Mouse (Mus musculus): ENCODE measurements around the gene Trp53inp2.

Trp53inp2 gene

DNA sequence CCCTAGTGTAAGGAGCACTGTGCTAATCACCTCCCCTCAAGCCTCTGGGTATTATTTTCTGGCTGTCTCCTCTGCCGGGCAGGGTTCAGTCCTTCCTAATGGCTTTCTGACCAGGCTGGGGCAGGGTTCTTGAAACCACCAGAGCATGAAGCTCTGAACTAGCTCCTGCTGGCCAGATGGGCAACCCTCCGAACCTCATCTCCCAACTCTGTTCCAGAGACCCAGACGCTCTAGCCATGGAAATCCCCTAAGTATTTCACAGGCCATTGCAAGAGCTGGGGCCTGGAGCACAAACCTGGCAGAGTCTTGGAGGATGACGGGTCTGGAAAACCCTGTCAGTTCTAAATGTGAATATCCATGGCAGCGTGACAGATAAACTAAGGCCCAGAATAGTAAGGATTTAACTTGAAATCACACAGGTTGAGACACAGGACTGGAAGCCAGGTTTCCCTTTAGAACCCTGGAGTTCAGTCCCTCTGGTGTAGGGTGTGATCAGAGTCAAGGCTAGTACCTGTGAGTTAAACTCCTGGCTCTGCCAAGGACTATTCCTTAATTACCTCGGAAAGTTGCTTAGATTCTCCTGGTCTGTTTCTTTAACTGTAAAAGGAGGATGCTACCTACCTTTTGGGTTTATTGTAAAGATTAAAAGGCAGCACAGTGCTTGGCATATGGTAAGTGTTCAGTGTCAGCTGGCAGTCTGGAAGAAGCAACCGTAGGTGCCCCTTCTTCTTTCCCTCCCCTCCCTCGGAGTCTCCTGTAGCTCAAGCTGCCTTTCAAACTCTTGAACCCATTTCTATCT is at the start of gene Trp53inp2:
Trp53inp2 (plus strand) TSS at position 799 of the 799 bp plus-strand sequence.
- no peak for DNase-seq (ENCODE audit: low spot score)

DNA sequence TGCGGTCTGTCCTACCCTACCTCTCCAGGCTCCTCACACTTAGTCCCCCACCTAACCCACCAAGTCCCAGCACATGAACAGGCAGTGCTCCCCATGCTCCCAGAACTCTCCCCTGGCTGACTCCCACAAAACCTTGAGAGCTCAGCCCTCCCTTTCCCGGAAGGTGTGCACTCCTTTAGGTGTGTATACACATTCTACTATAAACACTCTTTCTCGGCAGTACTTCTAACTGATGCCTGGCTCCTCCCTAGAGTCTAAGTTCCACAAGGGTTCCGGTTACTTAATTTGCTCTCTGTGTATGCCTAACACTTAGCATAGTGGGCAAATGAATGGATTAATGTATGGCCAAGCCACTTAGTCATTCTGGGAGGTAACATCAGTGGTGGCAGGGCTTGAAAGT is 49.5 kb upstream of the Trp53inp2 start:
- no peak for DNase-seq (ENCODE audit: low spot score)

DNA sequence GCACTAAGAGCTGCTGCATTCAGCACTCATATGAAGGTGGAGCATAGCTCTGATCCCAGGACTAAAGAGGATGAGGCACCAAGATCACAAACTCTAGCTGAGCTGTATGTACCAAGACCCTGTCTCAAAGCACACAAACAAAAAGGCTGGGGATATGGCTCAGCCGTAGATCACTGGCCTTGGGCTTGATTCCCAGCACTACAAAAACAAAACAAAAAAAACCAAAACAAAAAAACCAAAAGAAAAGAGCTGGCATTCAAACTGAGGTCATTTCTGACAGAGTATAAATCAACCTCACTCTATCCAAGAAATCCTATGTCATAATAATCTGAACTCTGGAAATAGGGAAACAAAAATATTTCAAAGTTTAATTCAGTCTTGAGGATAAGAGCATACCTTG is 47.4 kb upstream of the Trp53inp2 start:
- no peak for DNase-seq (ENCODE audit: low spot score)

DNA sequence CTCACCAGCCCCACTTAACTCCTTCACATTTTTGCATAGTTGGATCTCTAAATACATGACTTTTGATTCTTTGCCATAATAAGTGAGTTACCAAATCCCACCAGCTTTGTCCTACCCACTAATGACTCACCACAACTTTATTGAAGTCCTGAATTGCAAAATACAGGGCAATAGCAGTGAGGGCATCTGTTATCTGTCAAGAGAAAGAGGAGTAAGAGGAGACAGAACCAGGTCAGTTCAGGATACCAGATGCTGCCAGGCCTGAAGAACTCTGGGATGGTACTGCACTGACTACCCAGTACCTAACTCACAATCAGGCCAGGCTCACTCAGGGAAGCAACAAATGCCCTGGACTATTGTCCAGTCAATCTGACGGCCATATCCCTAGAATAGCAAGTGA is 45.6 kb upstream of the Trp53inp2 start:
- no peak for DNase-seq (ENCODE audit: low spot score)

DNA sequence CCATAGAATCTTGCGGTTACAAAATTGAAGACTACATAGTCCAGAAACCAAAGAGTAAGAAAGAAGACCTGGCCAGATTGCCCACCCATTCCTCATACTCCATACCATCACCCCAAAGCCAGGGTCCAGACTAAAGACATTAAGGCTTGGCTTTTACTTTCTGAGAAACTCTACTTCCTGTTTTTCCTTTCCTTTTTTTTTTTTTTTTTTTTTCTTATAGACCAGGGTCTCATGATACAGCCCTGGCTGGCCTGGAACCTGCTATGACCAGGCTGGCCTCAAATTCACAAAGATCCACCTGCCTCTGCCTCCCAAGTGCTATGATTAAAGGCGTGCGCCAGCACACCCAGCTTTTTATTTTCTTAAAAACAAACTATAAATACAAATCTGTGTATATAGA is 44.6 kb upstream of the Trp53inp2 start:
- no peak for DNase-seq (ENCODE audit: low spot score)

DNA sequence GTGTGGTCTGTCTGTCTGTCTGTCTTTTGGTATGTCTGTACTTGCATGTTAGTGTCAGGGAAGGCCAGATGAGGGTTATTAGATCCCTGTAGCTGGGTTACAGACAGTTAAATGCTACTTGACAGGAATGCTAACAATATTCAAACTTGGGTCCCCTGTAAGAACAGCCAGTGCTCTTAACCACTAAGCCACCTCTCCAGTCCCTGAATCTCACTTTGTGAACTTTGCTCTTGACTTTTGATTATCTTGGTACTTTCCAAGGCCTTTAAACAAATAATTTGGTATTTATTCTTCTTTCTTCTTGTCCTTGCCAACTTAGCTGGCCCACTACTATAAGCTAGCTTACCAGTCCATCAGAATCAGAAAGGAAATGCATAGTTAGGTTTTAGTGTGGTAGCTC is 40.7 kb upstream of the Trp53inp2 start:
- no peak for DNase-seq (ENCODE audit: low spot score)

DNA sequence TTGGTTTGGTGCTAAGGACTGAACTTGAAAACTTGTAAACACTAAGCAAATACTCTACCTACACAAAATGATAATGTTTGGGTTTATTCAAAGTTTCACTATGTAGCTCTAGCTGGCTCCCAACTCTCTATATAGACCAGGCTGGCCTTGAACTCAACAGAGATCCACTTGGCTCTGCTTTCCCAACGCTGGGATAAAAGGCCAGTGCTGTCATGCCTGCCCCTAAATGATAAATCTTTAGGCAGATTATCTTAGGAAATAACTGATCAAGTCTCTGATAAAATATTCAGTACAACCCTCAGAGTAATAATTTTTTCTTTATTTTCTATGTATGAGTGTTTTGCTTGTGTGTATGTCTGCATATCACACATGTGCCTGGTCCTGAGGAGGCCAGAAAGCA is 34.2 kb upstream of the Trp53inp2 start:
- DNase-seq (ENCODE audit: low spot score): no peak

DNA sequence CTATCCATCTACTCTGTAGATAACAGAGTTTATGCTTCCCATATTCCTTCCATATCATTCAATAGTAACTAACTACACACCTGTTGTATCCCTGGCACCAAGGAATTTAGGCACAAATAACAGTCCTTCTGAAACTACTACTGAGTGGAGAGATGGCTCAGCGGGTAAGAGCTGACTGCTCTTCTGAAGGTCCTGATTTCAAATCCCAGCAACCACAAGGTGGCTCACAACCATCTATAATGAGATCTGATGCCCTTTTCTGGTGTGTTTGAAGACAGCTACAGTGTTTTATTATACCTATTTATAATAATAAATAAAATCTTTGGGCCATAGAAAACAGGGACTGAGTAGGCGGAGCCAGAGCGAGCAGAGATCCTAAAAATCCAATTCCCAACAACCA is 26.5 kb upstream of the Trp53inp2 start:
- DNase-seq (ENCODE audit: low spot score): no peak

DNA sequence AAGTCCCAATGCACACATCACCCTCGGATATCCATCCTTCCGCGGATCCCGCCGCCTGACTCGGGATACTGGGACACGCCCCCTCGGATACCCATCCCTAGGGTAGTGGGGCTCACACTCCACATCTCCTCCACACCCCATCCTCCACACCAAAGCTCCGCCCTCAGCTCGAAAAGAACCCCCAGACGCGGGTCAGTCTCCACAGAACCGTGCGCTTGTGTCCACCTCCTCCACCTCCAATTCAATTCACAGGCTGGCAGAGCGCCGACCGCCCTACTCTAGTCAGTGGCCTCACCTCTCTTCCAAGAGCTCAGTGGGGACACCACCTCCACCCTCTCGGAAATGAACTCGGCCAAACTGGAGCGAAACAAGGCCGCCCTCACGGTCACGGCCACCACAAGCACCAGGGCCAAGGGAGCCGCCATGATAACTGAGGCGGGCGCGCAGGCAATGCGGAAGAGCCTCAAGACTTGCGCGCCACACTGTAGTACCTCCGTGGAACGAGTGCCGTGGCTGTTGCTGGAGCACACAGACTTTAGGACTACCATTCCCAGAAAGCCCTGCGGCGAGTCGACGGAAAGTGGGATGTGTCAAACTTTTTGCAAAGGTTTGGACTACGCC is 23.8 kb upstream of the Trp53inp2 start, which contains the start of gene Pigu:
Pigu (minus strand) TSS at position 460 of the 621 bp plus-strand sequence.
- DNase-seq (ENCODE audit: low spot score): peak; percentile 98

DNA sequence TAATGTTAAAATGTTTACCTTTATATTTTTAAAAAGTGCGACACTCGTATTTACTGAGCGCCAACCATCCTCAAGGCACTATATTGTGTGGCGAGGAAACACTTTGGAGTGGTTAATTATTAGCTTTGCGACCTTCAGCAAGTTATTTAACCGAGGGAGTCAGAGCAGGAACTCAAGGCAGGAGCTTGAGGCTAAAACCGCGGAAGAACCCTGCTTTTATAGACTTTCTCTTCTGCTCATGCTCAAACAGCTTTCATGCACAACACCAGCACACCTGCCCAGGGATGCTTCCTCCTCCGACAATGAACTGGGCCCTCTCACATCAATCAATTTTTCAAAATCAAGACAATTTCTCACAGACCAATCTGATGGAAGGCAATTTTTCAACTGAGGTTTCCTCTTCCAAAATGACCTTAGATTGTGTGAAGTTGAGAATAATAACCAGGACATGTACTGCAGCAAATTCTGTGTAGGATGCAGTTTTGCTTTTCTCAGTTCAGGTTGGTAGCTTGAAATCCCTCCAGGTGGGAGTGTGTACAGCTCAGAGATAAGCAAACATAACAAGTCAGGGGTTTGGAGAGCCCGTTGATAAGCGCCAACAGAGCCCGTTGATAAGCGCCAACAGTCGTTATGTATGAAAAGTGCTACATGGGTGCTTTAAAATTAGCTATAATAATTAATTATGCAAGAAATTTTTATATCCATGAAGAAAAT is 23.0 kb upstream of the Trp53inp2 start:
- DNase-seq (ENCODE audit: low spot score): peak; percentile 7

DNA sequence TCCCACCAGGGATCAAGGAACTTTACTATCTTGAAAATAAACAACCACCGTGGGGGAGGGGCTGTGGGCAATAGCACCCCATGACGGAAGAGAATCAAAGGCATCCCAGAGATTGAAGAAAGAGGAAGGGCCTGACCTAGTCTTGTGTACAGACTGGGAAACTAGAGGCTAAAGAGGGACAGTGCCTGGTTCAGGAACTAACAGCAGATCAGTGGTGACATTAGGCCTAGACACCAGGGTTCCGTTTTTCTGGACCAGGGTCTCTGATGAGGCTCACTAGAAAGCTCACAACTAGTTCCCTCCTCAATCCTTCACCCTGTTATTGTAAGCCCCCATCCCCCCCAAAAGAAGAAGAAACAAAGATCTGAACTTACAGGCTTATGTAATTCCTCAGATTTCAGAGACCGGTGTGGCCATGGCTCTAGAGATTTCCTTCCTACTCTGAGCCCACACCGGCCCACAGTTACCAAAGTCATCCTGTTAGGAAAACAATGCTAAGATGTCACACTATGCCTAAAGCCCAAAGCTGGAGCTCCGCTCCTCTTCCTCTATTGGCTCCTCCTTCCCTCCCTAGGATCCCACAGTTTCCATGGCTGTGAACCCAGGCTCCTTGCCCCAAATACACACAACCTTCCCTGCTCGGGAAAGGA is 13.1 kb upstream of the Trp53inp2 start:
- no peak for DNase-seq (ENCODE audit: low spot score)

DNA sequence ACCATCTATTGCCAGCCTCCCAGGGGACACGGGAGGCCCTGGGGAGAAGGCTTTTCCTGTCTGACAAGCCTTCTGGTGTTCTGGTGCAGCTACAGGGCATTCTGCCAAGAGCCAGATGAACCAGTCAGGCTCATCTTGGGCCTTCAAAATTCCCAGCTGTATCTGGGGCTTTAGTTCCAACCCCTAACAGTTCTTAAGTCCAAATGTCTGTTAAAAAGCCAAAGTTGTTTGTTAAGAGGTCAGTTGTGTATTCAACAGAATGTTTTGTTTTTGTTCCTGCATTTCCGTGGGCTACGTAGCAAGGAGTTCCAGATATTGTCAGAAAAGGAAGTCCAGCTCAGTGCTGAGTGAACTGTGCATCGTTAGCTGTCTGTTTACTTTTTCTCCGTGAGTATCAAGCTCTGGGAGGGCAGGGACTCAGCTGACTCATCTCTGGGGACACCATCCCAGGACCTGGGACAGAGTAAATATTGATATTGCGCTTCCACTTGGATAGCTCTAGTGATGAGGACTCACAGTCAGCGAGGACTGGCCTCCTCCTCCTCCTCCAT is 11.5 kb upstream of the Trp53inp2 start:
- DNase-seq (ENCODE audit: low spot score): no peak

DNA sequence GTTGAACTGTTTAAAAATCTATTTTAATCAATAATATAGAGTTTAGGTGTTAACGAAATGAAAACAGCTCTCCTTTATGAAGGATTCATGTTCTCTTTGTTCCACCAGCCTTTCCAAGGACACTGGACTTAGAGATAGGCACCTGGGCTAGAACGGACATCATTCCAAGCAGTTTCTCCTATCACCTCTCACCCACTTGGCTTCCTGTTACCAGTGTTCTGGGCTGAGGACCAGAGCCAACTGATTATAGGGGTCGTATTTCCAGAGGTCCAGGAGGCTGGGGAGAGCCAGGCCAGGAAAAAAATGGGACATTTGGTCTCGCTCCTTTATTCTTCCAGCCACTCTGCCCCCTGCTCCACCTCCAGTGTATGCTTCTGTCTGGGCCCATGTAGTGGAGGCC is 8.4 kb upstream of the Trp53inp2 start:
- no peak for DNase-seq (ENCODE audit: low spot score)

DNA sequence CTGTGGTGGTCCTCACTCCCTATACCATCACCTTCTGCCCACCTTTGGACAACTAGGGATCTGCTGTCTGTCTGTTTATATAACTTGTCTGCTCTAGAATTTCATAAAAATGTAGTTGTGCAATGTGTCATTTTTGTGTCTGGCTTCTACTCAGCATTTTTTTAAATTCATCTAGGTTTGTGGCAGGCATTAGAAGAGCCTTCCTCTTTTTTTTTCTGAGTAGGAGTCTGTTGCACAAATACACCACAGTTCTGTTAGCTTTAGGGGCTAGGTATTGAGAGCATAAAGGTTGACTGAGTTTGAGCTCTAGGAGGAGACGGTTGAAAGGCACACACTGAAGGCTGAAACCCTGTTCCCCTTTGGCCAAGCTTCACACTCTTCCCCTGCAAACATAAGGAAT is 7.6 kb upstream of the Trp53inp2 start:
- no peak for DNase-seq (ENCODE audit: low spot score)

DNA sequence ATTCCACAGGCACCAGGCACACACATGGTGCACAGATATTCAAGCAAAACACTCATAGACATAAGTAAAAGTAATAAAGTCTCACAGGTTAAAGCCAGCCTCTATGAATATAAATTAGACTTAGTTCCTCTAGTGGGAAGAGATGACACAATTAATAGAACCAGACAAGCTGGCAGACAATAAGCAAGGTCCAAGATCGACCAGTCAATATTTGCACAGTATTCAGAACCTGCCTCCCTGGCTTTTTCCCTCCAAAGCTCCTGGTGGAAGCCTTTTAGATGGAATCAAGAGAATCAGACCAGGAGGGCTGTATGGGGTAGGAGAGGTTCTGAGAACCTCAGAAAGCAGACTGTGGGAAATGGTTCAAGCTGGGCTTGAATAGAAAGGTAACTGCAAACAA is 7.0 kb upstream of the Trp53inp2 start:
- DNase-seq (ENCODE audit: low spot score): no peak

DNA sequence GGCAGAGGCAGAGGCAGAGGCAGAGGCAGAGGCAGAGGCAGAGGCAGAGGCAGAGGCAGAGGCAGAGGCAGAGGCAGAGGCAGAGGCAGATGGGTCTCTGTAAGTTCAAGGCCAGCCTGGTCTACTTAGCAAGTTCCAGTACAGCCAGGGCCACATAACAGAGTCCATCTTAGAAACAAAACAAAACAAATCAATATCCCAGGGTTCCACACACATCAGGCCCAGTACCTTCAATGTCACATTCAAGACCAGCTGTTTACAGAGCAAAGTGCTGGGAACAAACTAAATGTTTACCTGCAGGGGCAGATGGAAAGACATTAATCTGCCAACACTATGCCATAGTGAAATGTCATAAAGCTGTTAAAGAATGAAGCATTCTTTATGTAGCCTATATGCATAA is 6.3 kb upstream of the Trp53inp2 start:
- no peak for DNase-seq (ENCODE audit: low spot score)

DNA sequence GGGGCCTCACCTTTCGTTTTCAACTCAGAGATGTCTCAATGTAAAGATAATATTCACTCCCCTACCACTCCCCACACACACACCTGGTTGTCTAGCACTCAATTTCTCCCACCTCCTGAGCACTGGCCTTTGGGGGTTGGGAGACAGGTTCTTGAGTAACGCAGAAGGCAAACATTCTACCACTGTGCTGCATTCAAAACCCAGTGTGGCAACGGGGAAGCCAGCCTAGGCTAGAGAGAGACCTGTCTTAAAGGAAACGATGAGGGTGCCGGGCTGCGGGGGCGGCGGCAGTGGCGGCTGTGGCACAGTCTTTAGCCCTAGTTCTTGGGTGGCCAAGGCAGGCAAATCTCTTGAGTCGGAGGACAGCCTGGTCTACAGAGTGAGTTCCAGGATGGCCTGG is 4.7 kb upstream of the Trp53inp2 start:
- no peak for DNase-seq (ENCODE audit: low spot score)

DNA sequence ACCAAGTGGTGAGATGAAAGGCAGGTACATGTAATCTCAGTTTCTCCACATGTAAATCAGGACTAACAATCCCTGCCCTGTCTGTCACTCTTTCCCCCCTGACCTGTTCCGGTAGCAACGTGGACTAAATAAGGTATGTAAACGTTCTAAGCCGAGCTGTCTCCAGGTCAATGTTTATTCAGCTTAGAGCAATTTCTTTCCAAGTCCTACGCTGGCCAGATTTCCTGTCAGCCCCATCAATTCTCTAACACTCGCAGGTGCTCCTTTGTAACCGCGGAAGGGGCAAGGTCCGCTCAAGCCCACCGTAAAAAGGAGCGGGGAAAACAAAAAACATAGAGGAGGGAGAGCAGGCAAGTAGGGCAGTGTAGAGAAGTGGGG is 190 bp downstream of the Trp53inp2 start:
- DNase-seq (ENCODE audit: low spot score): peak; percentile 32

DNA sequence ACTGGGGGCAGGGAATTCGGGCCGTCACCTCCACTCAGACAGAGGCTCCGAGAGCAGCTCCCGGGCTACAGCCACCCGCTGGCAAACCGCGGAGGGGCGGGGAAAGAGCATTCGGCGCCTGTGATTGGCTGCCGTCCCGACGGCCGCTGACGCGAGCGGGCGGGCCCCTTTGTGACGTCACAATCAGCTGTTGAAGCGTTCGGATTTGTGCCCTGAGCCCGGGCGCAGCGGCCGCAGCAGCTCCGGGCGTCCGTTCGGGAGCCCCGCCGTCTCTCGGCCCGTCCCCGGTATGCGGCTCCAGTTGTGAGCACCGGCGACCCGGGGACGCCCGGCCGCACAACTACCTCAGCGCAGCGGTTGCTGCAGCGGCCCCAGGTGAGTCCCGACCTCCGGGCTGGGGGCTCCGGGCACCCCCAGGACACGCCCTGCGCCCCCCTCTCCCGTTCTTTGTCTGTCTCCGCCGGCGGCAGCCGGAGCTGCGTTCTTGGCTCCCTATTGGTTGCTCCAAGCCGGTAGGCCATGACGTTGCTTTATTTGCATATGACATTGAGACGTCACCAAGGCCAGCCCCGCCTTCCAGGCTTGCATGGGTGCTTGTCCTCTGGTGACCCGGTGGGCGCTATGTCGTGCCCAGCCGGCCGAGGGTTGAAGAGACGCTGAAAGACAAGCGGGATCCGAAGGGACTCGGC is 928 bp downstream of the Trp53inp2 start:
- peak; percentile 98 for DNase-seq (ENCODE audit: low spot score)

DNA sequence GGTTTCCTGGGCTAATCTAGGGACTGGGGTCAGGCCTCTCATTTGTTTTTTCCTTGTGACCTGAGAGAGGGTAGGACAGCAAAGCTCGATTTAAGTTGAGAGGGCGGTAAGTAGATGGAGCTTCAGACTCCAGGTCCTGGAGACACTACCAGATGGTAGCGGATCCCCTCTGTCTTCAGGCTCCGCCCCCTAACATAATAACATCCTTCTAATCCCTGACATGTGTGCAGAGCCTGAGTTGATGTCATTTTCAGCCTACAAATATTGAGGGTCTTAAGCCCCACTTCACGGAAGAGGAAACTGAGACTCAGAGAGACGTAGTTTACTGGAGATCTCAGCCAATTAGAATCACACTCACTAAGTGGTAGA is 1.5 kb downstream of the Trp53inp2 start:
- peak; percentile 37 for DNase-seq (ENCODE audit: low spot score)

DNA sequence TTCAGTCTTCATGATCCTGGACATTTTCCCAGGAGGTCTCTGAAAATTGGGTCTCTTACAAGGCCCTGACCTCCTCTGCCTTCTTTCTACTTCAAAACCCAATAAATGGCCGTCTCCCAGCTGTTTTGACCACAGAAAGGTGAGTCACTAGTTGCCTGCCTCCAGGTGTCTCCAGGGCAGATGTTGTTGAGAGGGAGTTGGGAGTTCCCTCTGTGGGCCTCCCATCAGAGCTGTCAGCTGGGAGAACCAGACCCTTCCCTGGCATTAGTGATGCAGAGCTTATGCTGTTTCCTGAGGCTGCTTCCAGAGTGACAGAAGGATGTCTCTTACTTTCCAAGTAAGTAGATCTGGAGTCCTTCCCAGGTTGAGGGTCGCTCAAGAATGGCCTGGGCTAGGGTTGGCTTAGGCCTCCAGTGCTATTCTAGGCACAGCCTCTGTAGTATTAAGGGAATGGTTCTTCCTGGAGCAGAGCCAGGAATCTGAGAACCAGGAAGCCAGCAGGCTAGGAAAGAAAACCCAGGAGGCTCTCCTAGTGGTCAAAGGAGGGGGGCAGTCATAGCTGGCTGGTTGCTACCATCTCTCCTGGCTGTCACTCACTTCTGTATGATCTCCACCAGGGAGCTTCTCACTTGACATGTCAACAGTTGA is 2.1 kb downstream of the Trp53inp2 start:
- no peak for DNase-seq (ENCODE audit: low spot score)
